Mouse (Mus musculus) frontal cortex, adult (tissue): ENCODE measurements at regions not wholly inside any gene's neighbourhood (a gene's known extent, or its start where the extent isn't known, plus 50 kb on each side); places are given as distances from the start of the nearest gene placed in this dataset.

Experiments
- ATAC-seq: cut with Nextera tagmentation; 2 replicates; pipeline ENCODE4 v1.9.2; 2017; ENCODE audit warnings: mild to moderate bottlenecking, moderate library complexity, mixed read lengths; ENCODE audit not compliant: low TSS enrichment

DNA sequence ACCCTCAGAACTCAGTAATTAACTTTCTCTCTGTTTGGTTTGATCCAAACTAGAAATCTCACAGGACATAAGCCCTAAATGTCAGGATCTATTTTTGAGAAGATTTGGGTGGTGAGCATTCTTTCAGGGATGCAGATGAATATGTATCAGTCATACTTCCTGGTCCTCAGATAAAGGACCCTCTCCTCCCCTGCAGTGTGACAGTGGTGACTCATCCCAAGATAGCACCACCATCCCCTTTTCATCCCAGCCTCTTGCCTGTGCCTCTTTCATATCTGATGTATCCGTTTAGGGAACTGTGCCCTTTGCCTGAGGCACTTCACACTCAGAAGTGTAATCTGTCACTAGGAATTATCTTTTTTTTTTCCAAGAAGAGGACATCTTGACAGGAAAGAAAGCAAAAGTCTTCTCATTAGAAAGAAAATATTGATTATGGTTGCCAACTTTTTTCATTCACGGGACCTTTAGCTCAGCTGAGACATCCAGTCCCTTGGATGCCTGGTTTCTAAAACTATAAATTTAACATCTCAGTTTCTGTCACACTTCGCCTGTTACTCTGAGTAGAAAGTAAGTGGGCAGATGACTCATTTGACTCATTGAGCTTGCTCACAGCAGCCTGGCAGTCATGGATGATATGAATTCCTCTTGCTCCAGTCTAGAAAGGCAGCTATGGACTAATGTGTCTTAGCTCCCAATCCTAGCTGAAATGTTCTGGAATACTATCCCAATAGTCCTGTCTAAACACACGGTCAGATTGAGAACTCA is 284.1 kb upstream of the Mctp2 start:
- peak; percentile 68 for ATAC-seq

DNA sequence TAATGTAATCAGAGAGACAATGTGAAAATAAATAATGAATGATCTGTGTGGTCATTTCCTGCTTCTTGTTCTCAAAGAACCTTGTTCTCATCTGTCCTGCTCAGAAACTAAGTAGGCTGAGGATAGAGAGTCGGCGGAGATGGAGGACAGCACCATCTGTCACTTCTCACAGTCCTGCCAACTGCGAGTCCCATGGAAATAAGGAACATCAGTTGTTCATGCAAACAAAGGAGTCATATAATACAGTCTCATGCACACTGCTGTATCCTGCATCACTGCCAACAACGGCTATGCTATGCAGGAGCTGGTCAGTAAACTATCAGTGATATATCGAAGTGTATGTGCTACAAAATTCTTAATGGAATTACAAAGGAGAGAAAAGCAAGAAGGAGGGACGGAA is 285.7 kb upstream of the Mctp2 start:
- ATAC-seq: peak; percentile 64

DNA sequence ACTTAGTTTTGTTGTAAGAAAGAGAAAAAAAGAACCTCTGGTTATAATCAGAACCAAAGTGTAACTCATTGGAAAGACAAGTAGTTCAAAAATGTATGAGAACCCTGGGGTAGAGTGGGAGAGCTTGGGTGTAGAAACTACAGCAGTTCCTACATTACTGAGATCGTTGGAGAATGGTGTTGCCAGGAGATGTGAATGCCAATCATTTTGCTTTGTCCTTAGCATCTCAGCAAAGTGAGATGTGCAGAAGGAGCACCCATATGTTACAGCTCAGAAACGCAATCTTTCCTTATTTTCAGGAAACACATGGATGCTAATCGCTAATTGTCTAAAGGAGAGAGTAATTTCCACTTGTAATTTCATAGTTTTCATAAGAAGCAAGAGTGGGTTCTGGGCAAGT is 286.2 kb upstream of the Mctp2 start:
- peak; percentile 75 for ATAC-seq

DNA sequence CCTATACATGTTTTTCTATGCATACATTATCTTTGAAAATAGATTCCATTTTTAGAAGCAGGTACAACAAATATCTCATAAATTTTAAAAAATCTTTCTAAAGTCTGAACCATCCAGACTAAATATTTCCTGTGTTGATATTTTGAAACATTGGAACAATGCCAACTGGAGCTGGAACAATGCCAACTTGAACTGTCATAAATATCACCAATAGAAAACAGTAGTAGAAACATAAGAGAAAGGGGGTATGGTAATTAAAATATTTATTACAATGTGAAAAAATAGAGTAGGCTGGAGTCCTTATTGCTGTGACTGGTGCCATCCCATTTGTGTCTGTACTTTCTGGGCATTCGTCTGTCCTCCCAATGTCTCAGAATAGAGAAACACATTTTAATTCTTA is 286.9 kb upstream of the Mctp2 start:
- no peak for ATAC-seq

DNA sequence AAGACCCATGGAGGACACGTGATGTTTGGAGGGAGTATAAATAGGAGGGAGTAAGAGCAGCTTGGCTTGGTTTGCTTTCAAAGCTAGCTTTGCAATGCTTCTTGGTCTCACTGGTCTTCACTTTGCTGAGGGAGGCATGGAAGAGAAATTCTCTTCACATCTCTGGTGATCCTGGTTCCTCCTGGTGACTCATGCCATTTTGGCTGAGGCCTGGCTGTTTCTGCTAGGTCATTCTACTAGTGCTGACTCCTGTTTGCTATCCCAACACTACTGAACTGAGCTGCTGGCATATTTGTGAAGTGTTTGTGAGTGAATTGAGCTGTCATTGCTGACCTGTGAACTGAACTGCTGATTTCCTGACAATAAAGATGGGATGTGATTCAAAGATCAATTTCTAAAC is 288.3 kb upstream of the Mctp2 start:
- no peak for ATAC-seq

DNA sequence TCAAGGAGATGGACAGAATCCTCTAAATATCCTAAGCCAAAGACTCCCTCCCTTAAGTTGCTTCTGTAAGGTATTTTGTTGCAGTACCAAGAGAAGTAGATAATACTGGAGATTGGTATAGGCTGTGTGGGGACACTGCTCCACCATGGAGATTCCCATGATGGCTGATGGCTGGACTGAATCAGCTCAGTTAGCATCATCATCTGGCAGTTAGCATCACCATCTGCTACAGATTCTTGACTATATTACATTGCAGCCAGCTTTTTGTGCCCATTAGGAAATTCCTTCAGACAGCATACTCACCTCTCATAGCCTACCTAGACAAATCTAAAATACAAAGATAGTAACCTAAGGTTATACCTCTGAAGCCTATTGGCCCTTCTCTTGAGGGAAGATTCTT is 290.6 kb upstream of the Mctp2 start:
- peak; percentile 50; the same call in 1 of the 2 replicates for ATAC-seq

DNA sequence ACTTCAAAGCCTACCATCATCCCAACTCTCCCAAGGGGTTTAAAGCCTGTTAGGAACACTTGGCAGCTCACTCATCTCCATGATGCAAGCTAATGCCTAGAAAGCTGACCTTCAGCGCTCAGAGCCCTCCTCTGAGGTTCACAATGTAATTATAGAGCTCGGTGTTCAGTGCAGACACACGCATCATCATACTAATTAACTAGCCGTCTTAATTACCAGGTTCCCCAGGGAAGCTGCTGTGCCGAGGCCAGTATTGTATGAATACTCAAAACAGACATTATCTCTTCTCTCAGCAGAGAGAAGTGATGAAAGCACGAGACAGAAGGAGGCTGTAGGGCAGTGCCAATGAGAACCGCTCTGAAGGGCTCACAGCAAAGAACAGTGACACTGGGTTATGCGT is 295.5 kb upstream of the Mctp2 start:
- no peak for ATAC-seq

DNA sequence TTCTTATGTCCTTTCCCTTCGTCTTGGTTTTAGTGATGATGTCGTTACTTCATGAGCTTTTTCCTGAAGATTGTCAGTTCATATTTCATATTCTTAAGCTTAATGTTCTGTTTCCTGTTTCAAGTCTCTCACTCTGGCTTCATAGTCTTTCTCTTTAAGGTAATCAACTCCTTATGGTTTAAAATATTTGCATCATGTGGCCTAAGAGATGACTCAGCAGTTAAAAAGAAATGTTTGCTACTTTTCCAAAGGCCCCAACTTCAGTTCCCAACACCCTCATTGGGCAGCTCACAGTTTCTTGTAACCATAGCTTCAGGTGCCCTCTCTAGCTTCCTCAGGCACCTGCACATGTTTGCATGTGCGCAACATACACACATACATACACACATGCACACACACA is 303.4 kb upstream of the Mctp2 start:
- no peak for ATAC-seq

DNA sequence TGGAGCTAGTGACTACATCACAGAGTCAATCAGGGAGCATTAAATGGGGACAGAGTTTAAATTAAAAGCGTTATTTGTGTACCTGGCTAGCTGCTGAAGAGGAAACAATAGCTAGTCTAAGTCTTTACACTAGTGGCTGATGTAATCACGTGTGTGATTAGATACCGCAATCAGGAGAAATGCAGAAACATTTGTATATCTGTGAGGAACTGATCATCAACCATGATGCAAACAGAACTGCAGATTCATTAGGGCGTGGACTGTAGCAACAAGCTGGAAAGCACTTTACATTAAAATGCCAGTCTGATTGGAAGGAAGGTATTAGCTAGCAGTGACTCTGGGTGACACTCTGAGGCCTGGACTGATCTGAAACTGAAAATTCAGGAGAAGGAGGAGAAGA is 308.8 kb upstream of the Mctp2 start:
- ATAC-seq: no peak

DNA sequence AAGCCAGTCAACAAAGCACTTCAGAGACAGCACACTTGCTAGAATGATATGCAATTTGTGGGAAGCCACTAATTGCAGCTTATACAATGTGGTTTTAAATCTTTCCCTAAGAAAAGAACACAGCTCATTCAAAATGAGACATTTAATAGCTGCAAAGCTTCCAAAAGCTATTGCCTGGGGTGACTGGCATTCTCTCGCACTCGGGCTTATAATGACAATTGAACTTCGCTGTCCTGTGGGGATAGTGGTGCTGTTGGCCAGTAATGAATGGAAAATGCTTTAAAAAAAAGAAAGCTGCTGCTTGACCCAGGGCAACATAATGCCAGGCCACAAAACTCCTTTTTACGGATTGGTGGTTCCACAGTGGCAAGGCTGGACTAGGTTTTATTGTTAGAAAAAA is 321.0 kb upstream of the Mctp2 start:
- ATAC-seq: no peak

DNA sequence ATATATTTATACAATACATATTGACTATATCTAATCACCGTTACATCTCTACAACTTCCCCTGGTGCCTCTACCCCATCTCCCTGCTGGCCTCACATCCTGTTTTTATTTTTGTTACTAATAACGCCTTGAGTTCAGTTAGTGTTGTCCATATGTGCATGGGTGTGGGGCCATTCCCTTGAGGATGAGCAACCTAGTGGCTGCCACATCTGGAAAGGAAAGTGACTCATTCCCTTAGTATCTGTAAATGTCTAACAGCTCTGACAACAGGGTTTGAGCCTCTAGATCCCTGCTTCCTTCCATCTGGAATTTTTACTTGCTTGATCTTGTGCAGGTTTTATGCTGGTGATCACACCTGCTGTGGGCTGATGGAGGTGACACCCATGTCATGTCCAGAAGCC is 333.2 kb upstream of the Mctp2 start:
- no peak for ATAC-seq

DNA sequence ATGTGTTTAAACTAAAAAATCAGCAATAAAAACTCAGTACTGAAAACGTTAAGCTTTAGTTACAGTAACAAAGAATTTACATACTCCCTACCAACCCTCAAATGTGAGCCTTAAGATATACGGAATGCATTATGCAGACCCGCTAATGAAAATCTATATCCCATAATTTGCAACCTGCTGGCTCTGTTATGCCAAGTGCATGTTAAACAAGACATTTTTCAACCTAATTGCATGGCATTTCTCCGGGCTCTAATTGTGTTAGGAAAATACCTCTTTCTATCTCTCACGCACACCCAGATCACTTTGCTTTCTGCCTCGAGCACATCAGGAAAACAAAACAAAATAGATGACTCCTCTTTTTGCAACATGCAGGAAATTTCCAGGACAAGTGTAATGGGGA is 368.6 kb upstream of the Mctp2 start:
- ATAC-seq: no peak

DNA sequence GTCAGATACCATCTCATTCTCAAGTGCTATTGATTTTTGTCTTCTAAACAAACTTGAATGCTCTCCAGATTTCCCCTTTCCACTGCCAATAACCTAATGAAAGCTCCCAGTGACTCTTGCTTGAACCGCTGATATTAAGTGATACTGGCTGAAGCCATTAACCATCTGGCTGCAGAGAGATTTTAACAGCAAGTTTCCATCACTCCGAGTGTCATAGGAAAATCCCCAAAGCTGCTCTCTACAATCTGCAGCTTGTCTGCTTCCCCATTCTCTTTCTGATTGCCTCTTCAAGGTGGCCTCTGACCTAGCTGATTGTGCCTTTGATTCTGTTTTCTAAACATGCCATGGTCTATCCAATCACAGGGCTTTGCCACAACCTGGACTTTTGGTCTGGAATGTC is 379.4 kb upstream of the Mctp2 start:
- ATAC-seq: no peak

DNA sequence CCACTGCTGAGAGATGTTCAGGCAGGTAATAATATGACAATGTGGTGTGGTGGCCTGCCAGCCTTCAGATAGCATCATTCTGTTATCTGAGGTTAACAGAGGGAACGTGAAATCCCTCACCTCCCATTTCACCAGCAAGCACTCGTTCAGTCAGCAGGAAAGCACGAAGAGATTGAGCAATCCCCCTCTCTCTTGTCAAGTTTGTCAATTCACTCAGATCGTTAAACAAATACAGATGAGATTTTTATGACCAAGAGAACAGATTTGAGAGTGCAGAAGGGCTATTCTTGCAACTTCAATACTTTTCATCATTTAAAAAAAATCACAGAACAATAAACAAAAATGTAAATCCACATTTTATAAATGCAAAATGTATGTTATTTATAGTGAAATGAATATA is 380.9 kb upstream of the Mctp2 start:
- no peak for ATAC-seq

DNA sequence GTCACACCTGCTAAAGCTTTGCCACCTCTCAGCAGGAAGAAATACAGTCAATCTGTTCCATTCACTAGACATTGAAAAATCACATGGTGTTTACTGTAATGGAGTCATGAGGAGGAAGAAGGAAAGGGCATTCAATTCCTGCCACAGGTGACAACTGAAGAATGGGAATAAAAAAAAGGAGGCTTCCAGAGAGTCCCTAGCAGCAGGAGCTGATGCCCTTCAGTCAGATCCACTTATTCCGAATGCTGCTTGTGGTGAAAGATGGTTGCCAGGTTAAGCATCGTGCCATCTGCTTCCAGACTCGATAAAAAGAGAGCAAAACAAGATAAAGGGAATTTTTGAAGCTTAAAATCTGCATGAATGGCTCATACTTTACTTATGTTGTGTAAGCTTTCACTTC is 385.0 kb upstream of the Mctp2 start:
- peak; percentile 73 for ATAC-seq

DNA sequence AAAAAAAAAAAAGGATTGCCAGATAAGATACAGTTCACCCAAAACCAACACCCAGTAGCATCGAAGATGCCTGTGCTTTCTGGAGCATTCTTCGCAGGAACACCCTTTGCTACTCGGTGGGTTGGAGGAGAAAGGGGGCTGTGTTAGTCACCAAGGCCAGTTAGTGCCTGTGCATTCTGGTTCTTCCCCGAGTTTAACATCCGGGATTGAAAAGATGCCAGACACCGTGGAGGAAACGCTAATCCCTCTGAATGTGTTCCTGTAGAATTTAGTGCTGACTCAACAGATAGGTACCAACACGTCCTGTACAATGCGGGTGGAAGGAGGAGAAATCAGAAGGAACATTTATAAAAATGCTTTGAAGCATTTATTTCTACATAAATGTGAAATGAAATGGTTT is 385.5 kb upstream of the Mctp2 start:
- ATAC-seq: peak; percentile 67

DNA sequence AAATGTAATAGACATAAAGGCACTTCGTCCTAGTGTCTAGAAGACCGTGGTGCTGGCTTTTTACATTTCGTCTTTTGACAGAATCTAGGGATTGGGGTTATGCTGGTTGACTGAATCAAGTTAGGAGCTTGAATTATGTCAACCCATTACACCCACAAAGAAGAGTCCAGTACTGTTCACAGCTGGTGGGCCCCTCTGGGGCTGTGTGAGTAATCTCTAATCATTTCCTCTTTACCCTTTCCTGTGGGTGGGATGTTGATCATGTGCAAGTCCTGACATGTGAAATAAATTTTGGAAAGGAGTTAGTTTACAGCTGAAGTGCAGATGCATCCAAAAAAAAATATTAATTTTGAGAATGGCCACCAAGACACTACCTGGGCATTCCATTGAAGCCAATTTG is 390.3 kb upstream of the Mctp2 start:
- no peak for ATAC-seq

DNA sequence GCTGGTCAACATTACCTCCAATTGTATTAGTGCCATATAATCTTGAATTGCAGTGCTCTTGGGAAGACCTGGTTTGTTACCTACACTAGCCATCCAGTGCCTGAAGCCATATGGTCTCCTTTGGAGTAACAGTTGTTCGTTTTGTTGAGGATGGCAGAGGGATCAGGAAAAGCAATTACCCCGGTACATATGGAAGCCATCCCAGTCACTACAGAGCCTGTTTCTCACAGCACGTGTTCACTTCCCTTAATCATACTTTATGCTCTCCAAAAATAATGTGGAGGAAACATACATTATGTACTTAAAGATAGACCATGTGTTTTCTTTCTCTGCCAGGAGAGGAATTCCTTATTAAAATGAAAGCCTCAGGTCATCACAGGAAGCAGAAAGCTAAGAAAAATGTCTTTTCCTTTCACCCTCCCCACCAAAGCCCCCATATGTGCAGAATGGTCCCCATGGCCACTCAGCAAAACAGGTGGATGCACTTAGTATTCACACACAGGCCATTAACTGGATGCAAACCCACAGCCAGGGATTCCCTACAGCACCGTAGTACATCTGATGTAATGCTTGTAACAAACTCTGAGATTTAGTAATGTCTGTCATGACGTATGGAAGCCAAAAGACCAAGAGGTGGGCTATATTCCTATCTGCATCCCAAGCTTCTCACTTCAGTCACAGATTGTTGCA is 397.4 kb upstream of the Mctp2 start:
- ATAC-seq: no peak

DNA sequence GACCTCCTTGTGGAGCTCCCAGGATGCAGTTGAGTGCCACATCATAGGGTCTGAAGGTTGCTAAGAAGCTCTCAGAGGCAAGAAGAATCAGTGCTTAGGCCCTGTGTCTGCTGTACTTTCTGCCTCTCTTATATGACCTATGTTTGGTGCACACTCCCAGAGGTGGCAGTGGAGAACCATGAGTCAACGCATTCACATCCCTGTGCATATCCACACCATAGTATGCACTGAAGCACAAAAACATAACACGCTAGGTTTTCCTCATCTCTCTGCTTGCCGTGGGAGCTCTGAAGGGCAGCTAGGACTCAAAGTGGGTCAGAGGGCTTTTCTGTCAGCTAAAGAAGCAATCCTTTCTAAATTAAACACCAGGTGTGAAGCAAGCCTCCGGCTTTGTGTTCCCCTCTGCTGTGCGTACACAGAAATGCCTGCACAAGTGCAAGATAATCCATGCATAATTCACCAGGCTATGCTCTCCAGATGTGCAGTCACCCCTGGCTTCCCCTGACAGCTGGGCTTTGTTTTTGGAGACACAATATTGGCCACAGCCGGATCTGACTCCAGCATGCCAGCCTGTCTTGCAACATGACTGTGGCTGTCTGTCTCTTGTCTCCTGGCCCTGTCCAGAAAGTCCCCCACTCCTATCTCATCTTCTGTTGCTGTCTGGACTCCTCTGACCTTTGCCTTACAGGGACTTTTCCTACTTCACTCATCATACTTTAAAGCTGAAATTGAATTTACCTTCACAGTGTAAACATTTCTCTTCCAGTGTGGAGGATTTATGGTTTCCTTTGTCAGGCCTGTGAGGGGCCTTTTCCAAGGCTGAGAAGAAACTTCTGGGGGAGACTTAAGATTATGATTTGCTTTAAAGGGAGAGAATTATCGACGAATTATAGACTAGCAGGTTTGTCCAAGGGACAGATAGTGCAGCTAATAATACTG is 405.1 kb upstream of the Mctp2 start:
- ATAC-seq: no peak

DNA sequence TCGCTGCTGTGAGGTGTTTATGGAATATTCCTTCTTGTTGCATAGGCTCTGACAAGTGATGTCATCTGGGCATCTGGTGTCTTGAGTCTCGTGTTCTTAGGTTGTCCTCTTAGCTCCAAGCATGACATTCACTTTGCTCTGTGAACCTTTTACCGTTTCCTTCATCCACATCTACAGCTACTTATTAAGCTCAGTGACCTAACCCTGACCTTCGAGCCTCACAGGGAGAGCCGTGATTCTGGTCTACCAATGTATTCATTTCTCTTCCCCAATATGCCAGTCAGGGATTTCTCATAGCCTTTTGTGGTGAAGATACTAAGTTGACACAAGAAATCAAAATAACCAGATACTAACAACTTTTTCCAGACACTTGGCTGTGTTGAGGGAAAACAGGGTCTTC is 409.0 kb upstream of the Mctp2 start:
- no peak for ATAC-seq

DNA sequence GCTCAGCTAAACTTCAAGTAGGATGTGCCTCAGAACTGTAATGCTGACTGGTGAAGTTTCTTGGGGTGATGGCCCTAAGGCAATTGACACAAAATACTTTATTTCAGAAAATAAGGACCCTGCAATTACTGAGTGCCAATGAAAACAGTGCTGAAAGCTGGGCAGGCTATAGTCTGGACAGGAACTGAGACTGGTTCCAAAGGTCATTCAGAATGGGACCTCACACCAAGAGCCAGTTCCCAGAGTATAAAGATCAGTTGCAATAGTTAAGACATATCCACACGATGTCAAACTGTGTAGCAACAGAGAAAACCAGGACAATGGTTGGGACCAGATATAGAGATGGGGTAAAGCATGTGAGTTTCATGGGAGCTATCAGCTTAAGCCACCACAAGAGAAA is 409.6 kb upstream of the Mctp2 start:
- ATAC-seq: no peak

DNA sequence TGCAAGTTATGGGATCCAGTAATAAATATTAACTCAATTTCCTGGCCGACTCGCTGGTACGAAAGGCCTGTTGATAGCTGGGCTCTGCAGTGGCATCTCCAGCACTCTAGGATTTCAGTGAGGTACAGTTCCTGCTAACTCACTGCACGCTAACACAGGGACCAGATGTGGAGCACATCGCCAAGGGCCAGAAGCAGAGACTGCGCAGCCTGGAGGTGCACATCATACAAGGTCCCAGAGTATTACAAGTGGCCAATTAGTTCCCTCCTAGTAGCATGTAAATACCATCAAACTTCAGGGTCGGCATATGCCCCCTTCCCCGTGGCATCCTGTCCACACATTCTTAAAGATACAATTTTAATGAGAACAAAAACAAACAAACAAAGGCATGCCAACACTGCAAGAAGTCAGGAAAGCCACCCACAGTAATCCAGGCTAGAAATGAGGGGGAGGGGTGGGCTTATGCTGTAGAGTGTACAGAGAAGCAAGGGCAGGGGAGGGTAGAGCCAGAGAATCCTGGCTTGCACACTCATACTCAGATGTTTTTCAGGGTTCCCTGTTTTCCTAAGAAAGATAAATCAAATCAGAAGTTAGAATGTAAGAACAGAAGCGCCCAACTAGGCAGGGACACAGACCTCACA is 419.9 kb upstream of the Mctp2 start:
- no peak for ATAC-seq
